Mouse (Mus musculus): Measurements from ENCODE around the gene Tbxas1.

Tbxas1 gene

DNA sequence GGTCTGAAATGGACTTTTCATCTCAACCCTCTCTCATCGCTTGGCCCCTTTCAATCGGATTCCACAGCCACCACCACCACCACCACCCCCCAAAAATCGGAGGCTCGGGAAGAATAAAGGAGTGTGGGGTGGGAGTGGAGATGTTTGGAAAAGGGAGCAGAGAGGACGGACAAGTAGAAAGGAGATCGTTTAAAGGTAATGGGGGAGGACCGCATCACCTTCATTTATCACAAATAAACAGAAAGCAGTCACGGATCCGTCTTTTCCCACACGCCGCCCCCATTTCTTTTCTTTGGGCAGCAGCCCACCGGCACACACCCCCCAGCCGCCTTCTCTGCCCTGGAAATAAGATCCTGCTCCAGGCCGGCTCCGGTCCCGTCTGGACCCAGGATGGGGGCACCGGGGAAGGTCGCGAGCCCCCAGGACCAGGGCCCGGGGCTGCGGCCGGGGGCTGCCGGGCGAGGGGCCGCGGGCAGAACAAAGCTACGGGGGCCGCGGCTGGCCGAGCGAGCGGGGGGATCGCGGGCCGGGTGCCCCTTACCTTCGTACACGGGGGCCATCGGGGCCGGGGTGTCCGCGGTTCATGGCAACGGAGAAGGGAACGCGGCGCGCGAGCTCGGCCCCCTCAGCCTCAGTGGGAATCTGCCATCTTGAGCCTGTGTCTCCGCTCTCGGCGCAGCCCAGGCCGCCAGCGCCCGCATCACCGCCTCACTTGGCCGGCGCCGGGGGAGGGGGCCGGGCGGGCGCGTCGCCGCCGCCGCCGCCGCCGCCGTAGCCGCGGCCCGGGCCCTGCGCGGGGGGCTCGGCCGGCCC, at the start of gene Tbxas1:
Tbxas1 (plus strand) TSS at position 147 of the 813 bp plus-strand sequence.
- no peak for TF ChIP-seq GATA4 (IDR thresholded peaks at IDR 0.05; ENCODE audit: insufficient replicate concordance, low read length)

GRCm38 (mm10) chr6:38825886-38826285, 49.3 kb upstream of the Tbxas1 start:
- TF ChIP-seq GATA4 (IDR thresholded peaks at IDR 0.05; ENCODE audit: insufficient replicate concordance, low read length): 0 out of 2 replicates have a peak, but pooled peaks have one; percentile 33

DNA sequence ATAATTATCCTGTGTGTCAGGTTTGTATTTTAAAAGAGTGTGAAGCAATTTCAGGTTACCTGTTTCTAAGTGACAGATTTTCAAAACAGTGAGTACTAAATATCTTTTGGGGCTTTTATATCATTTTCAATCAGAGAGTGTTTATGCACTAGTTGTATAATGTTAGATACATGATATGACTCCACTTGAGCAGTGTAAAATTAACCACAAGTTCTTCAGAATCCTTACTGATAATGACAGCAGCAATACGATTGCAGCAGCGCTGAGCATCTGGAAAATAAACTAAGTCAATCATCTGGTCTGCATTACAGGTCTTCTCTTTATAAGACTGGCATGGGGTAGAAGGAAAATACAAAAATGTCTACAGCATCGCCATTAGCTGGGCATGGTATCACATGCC, 48.3 kb upstream of the Tbxas1 start:
- TF ChIP-seq GATA4 (IDR thresholded peaks at IDR 0.05; ENCODE audit: insufficient replicate concordance, low read length): no peak

GRCm38 (mm10) chr6:38827435-38827834, 47.8 kb upstream of the Tbxas1 start:
- TF ChIP-seq GATA4 (IDR thresholded peaks at IDR 0.05; ENCODE audit: insufficient replicate concordance, low read length): peak; percentile 75

DNA sequence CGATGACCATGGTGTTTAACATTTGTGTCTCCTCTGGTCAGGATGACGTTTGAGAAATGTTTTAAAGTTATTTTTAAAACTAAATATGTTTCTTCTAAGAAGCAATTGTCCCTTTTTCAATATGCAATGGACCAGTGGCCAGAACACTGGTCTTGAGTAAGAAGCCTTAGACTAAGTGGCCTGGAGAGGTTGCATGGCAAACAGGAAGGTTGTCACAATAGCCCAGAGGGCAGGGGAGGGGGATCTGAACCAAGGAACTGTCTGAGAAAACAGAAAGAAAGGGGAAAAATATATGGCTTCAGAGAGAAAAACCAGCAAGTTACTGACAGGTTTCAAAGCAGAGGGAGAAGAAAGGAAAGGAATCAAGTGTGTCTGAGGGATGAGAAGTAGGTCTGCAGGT, 47.0 kb upstream of the Tbxas1 start:
- no peak for TF ChIP-seq GATA4 (IDR thresholded peaks at IDR 0.05; ENCODE audit: insufficient replicate concordance, low read length)

GRCm38 (mm10) chr6:38829452-38829851, 45.8 kb upstream of the Tbxas1 start:
- TF ChIP-seq GATA4 (IDR thresholded peaks at IDR 0.05; ENCODE audit: insufficient replicate concordance, low read length): no peak

DNA sequence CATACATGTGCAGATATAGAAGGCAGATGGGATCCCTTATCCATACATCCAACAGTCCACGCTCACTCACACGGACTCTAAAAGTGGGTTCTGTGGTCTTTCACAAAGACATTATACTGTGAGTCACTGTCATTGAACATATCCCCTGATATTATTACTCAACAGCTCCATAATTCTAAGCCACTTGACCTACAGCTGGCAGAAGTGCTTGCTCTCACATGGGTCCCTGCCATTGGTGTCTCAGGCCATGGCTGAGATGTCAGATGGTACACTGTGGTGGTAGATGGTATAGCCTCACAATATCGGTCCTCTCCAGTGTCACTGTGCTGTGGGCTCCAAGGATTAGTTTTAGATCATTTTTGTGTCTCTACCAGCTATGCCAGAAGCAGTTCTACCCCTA, 41.5 kb upstream of the Tbxas1 start:
- TF ChIP-seq GATA4 (IDR thresholded peaks at IDR 0.05; ENCODE audit: insufficient replicate concordance, low read length): no peak

GRCm38 (mm10) chr6:38834727-38835126, 40.5 kb upstream of the Tbxas1 start:
- no peak for TF ChIP-seq GATA4 (IDR thresholded peaks at IDR 0.05; ENCODE audit: insufficient replicate concordance, low read length)

GRCm38 (mm10) chr6:38835217-38835616, 40.0 kb upstream of the Tbxas1 start:
- TF ChIP-seq GATA4 (IDR thresholded peaks at IDR 0.05; ENCODE audit: insufficient replicate concordance, low read length): no peak

DNA sequence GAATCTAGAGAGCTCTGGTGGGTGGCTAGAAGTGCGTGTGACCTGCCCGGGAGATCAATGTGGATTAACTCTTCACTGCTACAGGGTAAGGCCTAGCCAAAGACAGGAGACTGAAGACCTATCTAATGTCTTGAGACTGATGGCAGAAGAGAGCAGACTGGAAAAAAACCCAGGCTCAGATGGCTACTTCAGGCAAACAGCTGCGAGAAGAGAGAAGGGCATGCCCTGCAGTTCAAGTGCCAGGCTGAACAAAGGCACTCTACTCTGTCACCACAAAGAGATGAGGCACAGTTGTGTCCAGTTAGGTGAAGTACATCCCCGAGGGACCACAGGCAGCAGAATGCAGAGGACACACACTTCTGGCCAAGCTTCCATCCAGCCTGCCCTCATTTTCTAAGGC, 37.1 kb upstream of the Tbxas1 start:
- TF ChIP-seq GATA4 (IDR thresholded peaks at IDR 0.05; ENCODE audit: insufficient replicate concordance, low read length): no peak

- TF ChIP-seq GATA4 (IDR thresholded peaks at IDR 0.05; ENCODE audit: insufficient replicate concordance, low read length): no peak
Observed at GRCm38 (mm10) chr6:38839891-38840290, 35.3 kb upstream of the Tbxas1 start.

DNA sequence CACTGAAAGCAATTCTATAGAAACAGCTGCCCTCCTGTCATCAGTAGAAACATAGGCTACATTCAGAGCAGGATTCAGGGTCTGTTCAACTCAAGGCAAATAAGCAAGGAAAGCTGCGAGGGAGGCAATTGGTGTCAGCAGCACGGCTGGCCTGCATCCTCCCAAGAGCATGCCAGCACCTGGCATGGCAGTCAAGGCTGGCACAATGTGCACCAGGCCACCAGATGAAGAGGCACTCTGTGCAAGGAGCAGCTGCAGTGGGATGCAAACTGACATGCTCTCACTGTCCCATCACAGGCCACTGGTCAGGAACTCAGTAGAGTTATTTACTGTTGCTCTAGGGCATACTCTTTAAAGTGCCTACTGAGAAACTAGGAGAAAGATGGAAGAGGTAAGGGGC, 34.8 kb upstream of the Tbxas1 start:
- no peak for TF ChIP-seq GATA4 (IDR thresholded peaks at IDR 0.05; ENCODE audit: insufficient replicate concordance, low read length)

- no peak for TF ChIP-seq GATA4 (IDR thresholded peaks at IDR 0.05; ENCODE audit: insufficient replicate concordance, low read length)
Observed at GRCm38 (mm10) chr6:38840780-38841179, 34.4 kb upstream of the Tbxas1 start.

DNA sequence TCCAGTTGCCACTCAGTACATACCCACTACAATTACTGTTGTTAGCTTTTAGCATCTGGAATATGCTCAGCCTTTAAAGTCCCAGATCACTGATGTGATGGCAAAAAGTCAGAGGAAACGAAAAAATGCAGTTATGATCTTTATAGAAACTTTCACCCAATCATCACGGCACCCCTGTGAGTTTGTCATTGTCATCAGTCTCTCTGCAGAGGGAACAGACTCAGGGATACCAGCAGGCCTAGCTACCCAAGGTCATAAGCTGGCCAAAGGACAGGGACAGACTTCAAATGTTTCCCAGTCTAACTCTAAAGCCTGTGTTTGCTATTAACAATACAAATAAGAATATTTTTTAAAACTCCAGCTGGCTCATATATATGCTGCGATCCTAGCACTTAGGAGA, 33.7 kb upstream of the Tbxas1 start:
- TF ChIP-seq GATA4 (IDR thresholded peaks at IDR 0.05; ENCODE audit: insufficient replicate concordance, low read length): no peak

GRCm38 (mm10) chr6:38845117-38845516, 30.1 kb upstream of the Tbxas1 start:
- no peak for TF ChIP-seq GATA4 (IDR thresholded peaks at IDR 0.05; ENCODE audit: insufficient replicate concordance, low read length)

DNA sequence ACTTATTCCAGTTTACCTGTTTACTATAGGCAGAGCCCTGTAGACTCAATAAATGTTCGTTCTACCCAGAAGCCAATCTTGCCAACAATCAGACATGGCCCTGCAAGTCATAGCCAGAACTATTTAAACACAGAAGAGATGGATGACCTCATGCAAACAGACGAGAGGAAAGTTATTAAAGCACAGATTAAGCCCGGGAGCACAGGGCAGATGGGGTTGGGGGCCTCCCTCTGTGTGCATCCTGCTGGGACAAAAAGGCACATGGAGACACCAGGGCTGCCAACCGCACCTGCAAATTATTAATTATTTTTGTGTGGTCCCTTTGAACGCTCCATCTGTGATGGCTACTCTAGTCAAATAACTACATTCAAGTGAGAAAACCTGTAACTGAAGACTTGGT, 29.3 kb upstream of the Tbxas1 start:
- no peak for TF ChIP-seq GATA4 (IDR thresholded peaks at IDR 0.05; ENCODE audit: insufficient replicate concordance, low read length)
